Mouse (Mus musculus) erythroblast, adult 5-6 weeks (primary cell): ENCODE data around the gene Nkd1. TPM values are rescaled to one million over a fixed set of nuclear protein-coding genes. Genes with fewer than 3 reads are reported as not detected.

Experiments used
- ATAC-seq: replicated peaks from 2 replicates; pipeline ENCODE4 v1.8.0; 2016; ENCODE audit warnings: moderate number of reproducible peaks, mild to moderate bottlenecking, moderate TSS enrichment, inconsistent platforms; ENCODE audit not compliant: poor library complexity, low FRiP score, severe bottlenecking
- total RNA-seq, 2 experiments: library from RNA; stranded (forward) in 1 of 2; stranded (reverse) in 1 of 2; fragments of 150-400 nt in 1 of 2; fragments of 200-764, 138-1000 nt in 1 of 2; gene quantifications; 2 replicates each; pipeline versions ENCODE4 v1.2.3 to v1.2.4; 2015 to 2017; ENCODE audit warnings: low replicate concordance in 2 of 2

Nkd1 gene
- total RNA-seq, 2 experiments from 2014 or later: not detected

DNA sequence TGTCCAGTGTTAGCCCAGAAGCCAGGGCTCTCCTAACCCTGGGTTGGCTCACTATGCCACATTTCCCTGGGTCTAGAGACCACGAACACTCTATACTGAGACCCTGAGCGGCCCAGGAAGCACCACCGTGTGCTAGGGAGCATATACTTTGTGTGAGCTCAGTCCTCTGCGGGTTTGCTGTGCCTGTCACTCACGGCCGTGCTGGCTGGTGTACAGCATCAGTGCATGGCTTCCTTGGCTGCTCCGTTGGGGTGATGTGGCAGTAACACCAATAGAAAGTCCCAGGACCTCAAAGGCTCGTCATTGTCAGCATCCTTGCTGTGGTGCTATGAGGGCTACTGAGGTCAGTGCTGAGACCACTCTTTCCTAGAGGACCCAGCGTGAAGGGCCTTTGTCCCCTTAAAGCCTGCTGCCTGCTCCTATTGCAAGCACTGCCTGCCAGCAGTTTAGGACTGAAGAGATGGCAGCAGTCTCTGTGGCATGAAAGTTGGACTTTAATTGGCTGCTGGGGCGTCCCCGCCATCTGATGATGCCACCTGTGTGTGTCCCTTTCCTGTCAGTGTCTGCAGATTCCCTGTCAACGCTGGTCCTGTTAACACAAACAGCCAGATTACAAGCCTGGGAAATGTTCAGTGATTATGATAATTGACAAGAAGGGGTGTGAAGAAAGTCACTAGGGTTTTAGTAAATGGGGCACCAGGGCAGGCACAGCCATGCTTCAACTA is 51.2 kb downstream of the Nkd1 start:
- ATAC-seq: no peak

DNA sequence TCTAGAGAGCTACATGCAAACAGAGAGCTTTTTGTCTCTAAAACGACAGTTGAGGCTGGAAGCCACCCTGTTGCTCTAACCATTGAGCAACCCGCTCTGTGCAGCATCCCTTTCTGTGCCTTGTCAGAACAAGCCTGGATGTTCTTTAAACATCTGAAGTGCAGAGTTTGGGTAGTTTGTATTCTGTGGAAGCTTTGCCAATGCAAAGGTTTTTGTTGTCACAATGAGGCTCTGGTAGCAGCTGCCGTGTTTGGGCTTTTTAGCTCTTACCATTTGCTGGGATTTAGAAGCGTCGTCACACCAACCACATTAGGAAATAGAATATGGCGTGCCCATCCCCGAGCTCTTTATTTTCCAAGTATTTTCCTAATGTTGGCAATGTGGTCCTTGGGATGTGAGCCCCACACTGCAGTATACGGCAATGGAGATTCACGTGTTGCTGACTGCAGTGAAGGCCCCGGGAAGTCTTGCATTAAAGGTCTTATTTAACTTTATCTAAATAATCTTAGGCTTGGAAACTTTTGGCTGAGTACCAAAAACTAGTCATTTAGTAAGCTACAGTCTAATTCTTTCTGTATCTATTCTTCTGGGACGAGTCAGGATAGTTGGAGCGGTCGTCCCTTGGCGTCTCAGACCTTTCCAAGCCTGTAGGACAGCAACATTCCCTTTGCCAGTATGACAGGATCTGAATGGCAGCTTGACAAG is 51.9 kb downstream of the Nkd1 start:
- ATAC-seq: no peak

DNA sequence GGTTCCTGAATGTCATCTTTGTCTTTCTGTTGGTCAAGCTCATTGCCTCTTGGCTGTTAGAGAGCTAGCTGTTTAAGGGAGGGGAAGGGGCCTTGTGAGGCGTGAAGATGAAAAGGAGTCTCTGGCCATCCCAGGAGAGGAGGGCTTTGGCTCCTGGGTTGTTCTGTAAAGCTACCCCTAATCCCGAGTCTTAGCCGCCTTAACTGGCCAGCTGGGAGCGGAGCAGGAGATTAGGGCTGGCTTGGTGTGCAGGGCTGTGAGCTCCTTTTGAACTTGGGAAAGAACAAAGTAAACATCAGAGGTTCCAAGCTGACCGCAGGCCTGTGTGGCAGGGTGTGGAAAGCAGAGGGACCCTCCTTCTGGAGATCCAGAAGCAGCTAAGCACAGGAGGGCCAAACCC is 53.8 kb downstream of the Nkd1 start:
- no peak for ATAC-seq

DNA sequence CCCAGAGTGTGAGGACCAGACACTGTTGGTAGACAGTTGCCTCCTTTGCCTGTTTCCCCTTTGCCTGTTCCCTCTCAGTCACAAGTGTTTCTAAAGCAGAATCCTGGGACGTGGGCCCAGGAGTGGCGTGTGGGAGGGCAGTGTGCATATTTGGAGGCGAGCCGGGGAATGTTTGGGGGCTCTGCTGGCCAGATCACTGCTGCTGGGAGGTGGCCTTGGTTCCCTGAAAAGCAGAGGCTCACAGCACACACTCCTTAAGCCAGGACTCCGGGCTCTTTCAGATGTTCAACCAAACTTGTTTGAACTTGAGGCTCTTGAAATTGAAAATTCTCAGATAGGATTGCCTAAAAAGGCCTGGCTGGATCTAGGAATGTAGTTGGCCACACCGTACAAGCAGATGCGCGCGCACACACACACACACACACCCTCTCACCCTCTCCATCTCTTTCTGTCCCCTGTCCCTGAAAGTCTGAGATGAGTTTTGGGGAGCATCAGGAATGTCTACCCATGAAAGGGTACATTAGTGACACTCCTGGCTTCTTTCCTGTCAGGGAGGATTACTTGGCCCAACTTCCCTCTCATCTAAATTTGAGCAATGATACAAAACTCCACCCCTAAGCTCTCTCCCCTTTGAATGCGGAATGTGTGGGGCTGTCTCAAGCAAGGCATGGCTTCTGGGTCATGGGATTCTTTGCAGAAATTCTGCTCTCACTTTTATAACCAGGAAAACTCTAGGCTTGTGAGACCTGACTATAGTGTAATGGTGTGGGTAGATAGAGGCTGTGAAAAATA is 55.4 kb downstream of the Nkd1 start:
- ATAC-seq: no peak

DNA sequence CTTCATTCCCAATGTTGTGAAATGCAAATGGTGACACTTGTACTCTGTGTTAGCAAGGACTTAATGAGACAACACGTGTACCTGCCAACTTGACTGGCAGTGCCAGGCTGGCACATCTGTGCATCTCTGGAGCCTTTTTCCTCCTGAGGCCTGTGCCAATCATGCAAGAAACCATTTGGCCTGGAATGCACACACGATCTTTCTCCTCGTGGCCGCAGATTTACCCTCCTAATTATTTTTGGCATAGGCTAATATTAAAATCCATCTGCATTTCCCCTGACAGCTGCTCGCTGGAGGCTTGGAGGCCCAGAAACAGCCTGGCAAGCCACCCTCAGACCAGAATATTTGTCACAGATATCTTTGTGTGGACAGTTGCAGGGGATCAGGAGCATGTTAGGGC is 56.5 kb downstream of the Nkd1 start:
- no peak for ATAC-seq

DNA sequence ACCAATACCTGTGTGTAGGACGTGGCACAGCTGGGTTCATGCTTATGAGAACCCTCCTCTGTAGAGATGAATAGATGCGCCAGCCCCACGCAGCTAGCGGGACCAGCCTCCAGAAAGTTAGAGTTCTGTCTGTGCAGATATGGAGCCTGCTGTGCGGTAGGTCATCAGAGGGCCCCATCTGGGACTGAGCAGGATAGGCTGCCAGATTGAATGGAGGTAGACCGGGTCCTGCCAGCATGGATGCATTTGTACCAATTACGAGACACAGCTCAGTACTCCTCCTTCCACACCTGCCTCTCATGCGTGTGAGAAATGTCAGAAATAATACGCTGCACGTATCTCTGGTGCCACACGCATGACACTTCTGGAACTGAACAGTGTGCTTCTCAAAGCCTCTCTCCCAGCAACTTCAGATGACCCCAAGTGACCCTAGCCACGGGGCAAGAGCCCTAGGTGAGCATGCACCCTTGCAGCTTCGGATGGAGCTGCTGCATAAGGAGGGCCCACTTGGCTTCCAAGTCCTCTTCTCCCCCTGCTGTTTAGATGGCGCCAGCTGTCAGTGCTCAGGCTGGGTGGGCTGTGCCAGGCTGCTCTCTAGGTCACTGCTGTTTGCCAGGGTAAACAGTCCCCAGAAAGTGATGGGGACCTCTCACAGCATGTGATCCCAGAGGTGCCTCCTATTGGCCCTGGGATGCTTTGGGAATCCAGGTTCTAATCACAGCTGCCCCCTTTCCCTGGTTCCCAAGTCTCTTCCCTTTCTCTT is 57.4 kb downstream of the Nkd1 start:
- ATAC-seq: no peak

DNA sequence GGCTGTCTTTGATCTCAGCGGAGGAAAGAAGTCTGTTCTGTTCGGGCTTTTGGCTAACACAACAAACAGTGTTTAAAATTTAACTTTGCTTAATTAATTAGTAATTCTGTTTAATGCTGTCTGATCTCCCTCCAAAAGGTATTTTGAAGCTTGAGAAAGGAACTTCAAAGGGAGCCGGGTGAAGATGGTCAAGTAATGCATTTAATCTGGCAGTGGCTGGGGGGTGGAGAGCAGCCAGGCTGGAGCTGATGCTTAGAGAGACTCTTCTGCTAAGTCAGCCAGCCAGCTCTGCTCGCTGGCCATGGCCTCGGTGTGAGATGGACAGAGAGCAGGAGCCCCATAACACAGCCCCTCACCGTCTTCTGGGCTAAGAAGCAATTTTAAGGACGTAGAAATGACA is 58.1 kb downstream of the Nkd1 start:
- no peak for ATAC-seq

DNA sequence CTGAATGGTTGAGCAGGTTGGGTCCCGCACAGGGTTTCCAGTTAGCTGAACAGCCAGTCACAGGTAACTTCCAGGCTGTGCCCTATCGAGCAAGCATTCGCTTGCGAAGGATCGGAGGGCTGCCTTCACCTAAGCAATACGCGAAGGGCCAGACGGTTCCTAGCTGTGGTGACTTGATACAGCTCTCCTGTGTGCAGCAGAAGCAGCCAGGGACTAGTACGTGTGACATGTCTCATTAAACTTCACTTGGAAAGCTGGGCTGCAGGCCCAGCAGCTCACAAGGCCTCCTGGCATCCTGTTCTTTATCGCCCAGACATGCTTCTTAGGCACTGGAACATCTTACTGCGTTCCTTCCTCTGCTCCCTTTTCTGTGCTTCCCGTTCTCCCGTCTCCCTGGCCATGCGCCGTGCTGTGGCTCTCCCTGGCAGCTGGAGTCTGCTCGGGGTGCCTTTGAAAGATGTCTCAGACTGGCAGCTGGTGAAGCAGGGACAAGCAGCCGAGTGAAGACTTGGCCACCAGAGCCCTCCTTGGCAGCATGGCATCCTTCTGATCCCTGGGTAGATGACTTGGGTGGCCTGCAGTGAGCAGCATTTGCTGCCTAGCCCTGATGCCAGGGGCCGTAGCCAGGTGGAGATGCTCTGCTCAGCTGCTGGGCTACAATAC is 58.6 kb downstream of the Nkd1 start:
- no peak for ATAC-seq

DNA sequence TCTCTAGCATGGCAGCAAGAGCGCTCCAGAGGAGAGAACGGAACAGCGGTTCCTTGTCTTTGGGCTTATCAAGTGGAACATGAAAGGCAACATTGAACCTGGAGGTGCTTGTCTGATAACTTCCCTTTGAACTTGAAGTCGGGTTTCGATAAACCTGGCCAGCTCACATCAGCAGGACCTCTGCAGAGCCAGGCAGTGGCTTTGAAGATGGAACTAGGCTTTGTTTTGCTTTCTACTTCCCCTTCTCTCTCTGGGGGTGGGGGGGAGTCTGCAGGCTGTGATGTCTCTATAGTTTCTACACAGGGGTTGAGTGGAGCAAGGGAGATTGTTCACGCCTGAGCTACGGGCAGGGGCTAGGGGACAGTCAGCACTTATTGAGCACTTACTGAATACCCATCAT is 59.6 kb downstream of the Nkd1 start:
- ATAC-seq: no peak

DNA sequence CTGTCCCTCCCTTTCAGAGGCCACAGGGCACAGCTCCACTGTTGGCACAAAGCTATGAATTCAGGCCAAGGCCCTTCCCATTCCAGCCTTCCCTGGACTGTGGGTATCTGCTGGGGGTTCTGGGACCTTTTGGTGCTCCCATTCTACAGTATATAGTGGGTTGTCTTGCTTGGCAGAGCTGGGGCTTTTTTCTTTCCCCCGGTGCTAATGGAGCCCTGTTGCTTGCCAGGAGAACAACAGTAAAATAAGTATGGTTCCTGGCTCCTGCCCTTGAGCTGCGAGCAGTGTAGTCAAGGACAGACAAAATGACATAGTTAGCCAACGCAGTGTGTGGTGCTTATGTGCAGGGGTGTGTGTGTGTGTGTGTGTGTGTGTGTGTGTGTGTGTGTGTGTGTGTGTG is 62.7 kb downstream of the Nkd1 start:
- ATAC-seq: no peak

DNA sequence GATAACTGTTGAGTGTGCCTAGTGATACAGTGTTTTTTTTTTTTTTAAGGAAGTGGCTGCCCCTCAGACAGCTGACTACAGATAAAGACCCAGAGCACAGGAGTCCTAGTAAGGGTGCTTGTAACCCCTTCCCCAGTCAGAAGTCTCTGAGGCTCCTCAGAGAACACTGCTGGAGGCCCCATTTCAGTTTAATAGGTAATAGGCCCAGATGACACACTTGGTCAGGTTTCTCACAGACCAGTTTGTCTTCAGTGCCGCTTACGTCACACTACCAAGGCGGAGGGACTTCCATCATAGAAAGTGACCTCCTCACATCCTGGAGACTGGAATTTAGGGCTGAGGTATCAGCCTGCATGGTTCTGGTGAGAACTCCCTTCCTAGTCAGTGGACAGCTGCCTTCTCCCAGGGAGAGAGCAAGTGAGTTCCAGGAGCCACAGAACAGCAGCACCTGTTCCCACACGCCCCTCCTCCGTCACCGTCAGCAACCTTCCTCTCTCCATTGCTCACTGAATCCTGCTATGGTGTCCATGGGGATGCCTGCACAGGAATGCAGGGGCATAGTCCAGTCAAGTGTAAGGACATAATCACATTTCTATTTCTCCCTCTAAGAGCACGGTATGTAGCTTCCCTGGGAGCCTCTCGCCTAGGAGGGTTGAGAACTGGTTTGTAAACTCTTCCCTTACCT is 67.2 kb downstream of the Nkd1 start:
- no peak for ATAC-seq

DNA sequence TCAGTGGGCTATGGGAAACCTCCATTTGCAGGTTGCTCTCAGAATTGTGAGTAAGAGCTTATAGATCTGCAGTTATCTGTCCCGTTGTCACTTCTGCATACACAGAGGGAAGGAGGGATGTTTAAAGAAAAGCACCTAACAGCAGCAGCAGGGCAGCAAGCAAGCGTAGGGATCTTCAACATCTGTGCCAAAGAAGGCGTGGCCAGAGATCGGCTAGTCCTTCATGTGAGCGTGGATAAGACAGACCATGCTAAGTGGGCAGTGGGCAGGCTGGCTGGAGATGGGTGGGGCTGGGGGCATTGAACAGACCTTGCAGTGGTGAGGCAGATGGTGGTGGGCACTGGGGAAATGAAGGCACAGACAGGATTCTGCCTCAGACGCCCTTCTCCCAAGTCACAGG is 69.1 kb downstream of the Nkd1 start:
- ATAC-seq: no peak

DNA sequence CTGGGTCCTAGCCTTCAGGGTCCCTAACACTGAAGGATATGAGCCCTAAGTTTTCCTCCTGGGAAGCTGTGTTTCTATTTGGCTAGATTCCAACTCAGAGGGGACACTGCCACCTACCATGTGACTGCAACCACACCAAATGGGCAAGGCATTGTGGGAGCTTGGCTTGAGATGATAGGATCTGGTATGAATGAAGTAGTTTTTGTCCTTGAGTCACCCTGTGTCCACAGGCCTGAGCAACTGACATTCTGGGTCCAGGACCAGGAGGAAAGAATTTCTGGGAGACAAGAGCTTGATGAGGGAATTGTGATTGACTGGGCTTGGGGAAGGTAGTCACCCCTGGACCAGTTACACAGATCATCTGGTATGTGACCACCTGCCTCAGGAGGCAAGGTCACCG is 72.8 kb downstream of the Nkd1 start:
- ATAC-seq: no peak

DNA sequence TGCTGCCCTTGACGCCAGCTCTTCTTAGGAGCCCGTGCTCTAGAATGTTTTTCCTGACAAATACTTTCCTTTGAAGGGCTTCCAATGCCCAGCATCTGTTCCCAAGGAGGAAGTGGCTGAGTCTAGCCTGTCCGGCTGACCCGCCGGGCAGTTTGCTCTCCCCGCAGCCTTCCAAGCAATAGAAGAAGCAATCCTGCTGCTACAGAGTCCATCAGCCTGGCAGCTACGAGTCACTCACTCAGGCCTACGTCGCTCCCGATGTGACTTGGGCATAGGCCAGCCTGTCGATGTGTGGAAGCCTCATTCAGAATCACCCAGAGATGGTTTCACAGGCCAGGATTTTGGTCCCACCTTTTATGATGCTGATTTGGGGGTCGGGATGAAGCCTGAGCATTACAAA is 74.9 kb downstream of the Nkd1 start:
- ATAC-seq: no peak

DNA sequence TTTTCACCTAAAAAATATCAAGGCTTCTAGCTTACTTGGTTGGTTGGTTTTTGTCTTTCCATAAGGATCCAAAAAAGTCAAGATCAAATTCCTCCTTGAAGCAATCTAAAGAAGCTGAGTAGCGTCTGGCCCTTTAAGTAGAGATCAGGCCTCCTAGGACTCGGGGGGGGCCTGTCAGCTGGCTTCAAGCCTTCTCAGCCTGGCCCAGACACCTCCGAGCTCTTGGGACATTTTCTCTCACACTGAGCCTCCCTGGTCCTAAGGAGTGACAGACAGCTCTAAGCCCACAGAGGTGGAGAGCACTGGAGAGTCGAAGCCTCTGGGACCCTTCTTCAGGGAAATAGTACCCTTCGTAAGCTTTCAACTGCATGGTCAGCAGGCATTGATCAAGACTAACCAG is 77.4 kb downstream of the Nkd1 start:
- no peak for ATAC-seq

DNA sequence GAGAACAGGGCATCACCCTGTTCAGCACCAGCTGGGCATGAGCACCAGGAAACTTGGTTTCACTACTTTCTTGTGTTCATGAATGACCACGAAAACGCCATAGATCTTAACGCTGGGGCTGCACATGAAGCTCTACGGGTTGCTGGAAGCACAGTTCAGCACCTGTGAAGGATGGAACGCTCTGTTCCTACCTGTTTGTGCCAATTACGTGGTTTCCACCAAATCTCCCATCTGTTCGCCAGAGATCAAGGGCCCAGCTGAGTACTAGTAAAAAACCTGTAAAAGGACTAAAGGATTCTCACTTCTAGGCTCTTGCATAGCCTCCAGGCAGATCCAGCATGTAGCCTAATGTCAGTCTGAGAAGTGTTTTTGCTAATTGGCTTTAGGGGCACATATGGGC is 78.3 kb downstream of the Nkd1 start:
- ATAC-seq: no peak

DNA sequence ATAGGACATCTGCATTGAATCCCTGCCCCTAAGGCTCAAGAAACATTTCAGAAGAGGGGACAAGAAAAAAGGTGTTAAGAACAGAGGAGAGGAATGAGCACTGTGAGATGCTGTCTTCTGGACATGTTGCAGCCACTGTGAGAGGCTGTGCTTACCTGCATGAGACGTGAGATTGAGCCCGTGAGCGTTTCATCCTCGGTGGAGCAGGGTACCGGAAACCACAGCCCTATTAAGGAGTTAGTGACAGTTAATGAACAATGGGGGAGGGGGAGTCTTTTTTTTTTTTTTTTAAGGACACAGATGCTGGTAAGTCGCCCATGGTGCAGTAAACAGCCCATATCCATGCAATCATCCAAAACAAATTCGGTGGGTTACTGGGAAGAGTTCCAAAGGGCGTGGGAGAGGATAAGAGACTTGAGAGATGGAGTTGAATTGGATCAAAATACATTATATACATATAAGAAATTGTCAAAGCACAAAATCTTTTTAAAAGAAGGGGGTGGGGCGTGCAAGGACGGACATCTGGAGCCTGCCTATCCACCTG is 82.4 kb downstream of the Nkd1 start:
- no peak for ATAC-seq

DNA sequence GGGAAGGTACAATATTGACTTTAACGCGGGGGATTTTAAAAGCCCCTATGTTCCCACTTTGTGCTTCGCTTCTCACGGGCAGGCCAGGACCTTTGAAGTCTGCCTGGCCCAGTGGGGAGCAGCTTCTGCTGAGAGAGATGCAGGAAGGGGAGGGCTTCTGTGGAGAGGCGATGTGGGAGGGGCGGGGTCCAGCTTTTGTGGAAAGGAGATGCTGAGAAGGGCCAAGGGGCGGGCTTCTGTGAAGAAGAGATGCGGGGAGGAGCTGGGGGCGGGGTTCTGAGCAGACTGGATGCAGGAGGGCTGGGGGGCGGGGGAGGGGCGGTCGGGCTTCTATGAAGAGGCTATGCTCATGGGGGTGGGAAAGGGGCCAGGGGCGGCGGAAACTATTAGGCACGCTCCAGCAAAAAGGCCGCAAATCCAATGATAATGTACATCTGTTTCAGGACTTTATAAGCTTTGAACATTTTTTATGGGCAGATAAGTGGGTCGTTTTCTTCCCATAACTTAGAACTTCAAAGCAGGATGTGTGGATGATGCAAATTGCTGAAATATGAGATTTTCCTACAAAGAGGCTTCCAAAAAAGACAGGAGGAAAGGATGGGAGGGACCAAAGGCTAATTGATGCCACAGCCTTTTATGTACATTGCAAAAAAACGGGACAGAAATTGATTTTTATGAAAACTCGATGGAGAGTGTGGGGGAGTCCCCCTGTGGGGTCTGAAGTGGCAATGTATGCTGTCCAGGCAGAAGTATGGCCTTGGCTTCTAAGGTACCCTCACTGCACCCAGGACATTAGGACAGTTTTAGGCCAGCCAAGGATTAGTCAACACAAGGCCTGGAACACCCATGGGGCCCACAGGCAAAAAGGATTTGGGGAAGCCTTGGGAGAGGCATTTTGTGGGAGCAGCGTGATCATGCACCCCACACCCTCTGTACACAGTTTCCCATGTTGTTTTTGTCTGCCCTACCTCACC is 83.2 kb downstream of the Nkd1 start:
- ATAC-seq: no peak
